Mouse (Mus musculus) stomach, postnatal 0 days (tissue): ENCODE measurements at regions not wholly inside any gene's neighbourhood (a gene's known extent, or its start where the extent isn't known, plus 50 kb on each side); places are given as distances from the start of the nearest gene placed in this dataset.

Experiments used
- CTCF ChIP-seq: IDR thresholded peaks from 2 replicates; pipeline ENCODE4 v1.5.1; 2016; ENCODE audit warnings: antibody characterized with exemption, low read depth, mild to moderate bottlenecking, moderate library complexity
- EP300 ChIP-seq: optimal IDR thresholded peaks from 2 replicates; pipeline ENCODE3; 2016; ENCODE audit warnings: antibody characterized with exemption

- TF ChIP-seq EP300 (no peak), CTCF (no peak)
These were observed 436.4 kb downstream of the Zfp536 start for GRCm38 (mm10) chr7:37336851-37337531.
